Mouse (Mus musculus) G1E (cell line): Measurements from ENCODE around the gene Daxx. TPM values are rescaled to one million over a fixed set of nuclear protein-coding genes. Genes with fewer than 3 reads are reported as not detected.

ENCODE experiments used
- ATAC-seq: 2 replicates; pipeline ENCODE4 v1.8.0; 2016; ENCODE audit warnings: mild to moderate bottlenecking; ENCODE audit not compliant: insufficient number of reproducible peaks, poor library complexity, low FRiP score, severe bottlenecking; ENCODE audit errors: extremely low read depth
- DNase-seq: peaks from one replicate; pipeline ENCODE4 v3.0.0; 2012; ENCODE audit warnings: low spot score
- H3K27me3 ChIP-seq: 2 replicates; pipeline ENCODE4 v1.6.1; 2012; ENCODE audit warnings: mild to moderate bottlenecking, low read length, inconsistent platforms; ENCODE audit not compliant: insufficient read depth
- H3K36me3 ChIP-seq: replicated peaks from 2 replicates; pipeline ENCODE3; 2012; ENCODE audit warnings: mild to moderate bottlenecking, inconsistent platforms
- H3K4me1 ChIP-seq: 2 replicates; pipeline ENCODE4 v1.6.1; 2012; ENCODE audit warnings: low read depth, low read length, inconsistent platforms, mixed read lengths; ENCODE audit not compliant: insufficient read depth
- H3K4me3 ChIP-seq: 2 replicates; pipeline ENCODE4 v1.5.1; 2012; ENCODE audit warnings: low read depth, mild to moderate bottlenecking, inconsistent platforms, low read length, moderate library complexity, mixed read lengths
- H3K9me3 ChIP-seq: replicated peaks from 2 replicates; pipeline ENCODE4 v1.6.1; 2012; ENCODE audit warnings: inconsistent platforms
- CTCF ChIP-seq: IDR thresholded peaks from 2 replicates; pipeline ENCODE4 v1.5.1; 2012; ENCODE audit warnings: low read depth, low read length, inconsistent platforms, mixed read lengths
- GATA1 ChIP-seq: IDR thresholded peaks from 2 replicates; pipeline ENCODE4 v1.6.1; 2012; ENCODE audit warnings: borderline replicate concordance, low read length, inconsistent platforms, mixed read lengths
- GATA2 ChIP-seq: IDR thresholded peaks from 2 replicates; pipeline ENCODE4 v1.6.1; 2012; ENCODE audit warnings: low read depth, low read length, inconsistent platforms, borderline replicate concordance
- POLR2AphosphoS5 ChIP-seq: IDR thresholded peaks from 2 replicates; pipeline ENCODE4 v1.6.1; 2012; ENCODE audit warnings: low read depth, low read length, inconsistent platforms; ENCODE audit not compliant: insufficient replicate concordance
- TAL1 ChIP-seq: conservative IDR thresholded peaks from 2 replicates; pipeline ENCODE4 v1.6.1; 2012; ENCODE audit warnings: low read depth, low read length, inconsistent platforms, mixed read lengths
- polyA plus RNA-seq: library from polyadenylated mRNA; stranded (reverse); fragments of >175 nt; gene quantifications from 2 replicates; pipeline ENCODE4 v1.2.3, GENCODE M21; 2012
- total RNA-seq, 2 experiments: library from RNA; stranded (forward) in 1 of 2; stranded (reverse) in 1 of 2; fragments of 200-1000 nt in 1 of 2; fragments of >200 nt in 1 of 2; fragmentation: Nextera tagmentation in 1 of 2; gene quantifications; 2 replicates each; pipeline ENCODE4 v1.2.3; 2014 to 2017

The Daxx gene
- total and polyA plus RNA-seq, 3 experiments: 33.0 to 72.7 (median 67.4) TPM

DNA sequence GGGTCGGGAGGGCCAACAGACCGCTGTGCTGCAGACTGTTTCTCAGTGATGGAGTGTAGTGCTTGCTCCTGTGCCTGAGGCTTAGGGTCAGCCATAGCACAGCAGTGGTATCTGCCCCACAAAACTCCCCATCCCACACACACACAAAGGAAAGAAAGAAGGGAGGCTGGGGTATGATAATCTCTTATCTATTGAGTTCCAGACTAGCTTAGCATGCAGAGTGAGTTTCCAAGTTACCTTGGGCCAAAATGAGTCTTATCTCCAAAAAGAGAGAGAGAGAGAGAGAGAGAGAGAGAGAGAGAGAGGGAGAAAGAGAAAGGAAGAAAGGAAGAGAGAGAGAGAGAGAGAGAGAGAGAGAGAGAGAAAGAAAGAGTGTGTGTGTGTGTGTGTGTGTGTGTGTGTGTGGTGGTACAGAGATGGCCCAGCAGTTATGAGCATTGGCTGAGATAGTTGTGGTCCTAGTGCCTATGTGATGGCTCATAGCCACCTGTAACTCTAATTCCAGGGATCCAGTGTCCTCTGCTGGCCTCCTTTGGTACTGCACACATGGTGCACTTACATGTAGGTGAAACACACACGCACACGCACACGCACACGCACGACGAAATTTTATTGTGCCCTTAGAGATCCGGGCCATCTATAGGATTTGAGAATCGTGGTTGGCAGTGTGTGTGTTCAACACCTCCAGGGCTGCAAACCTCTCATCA, 15.5 kb downstream of the Daxx start:
- H3K4me1 ChIP-seq: peaks cover 74% of the 10 kb centered on the region
- DNase-seq: no peak
- H3K27me3 ChIP-seq: no peaks in the 10 kb centered on the region
- no peaks in the 10 kb centered on the region for H3K9me3 ChIP-seq
- peaks cover 67% of the 10 kb centered on the region for H3K36me3 ChIP-seq
- TF ChIP-seq POLR2AphosphoS5 (no peak), CTCF (peak; percentile 79), GATA2 (no peak)
- ATAC-seq: peak; percentile 32; the same call in 1 of the 2 replicates
- H3K4me3 ChIP-seq: peak overlapping the region; percentile 24; the same call in 1 of the 2 replicates

GRCm38 (mm10) chr17:33925406-33926116, 16.3 kb downstream of the Daxx start:
- 0 out of 2 replicates have a peak, but pooled peaks have one; percentile 2 for TF ChIP-seq CTCF
- TF ChIP-seq POLR2AphosphoS5: no peak
- Histone ChIP-seq H3K27me3 (no peaks in the 10 kb centered on the region), H3K4me3 (peak overlapping the region; percentile 45; the same call in 1 of the 2 replicates), H3K4me1 (peaks cover 69% of the 10 kb centered on the region), H3K9me3 (no peaks in the 10 kb centered on the region), H3K36me3 (peaks cover 67% of the 10 kb centered on the region)
- ATAC-seq (no peak), DNase-seq (no peak)

DNA sequence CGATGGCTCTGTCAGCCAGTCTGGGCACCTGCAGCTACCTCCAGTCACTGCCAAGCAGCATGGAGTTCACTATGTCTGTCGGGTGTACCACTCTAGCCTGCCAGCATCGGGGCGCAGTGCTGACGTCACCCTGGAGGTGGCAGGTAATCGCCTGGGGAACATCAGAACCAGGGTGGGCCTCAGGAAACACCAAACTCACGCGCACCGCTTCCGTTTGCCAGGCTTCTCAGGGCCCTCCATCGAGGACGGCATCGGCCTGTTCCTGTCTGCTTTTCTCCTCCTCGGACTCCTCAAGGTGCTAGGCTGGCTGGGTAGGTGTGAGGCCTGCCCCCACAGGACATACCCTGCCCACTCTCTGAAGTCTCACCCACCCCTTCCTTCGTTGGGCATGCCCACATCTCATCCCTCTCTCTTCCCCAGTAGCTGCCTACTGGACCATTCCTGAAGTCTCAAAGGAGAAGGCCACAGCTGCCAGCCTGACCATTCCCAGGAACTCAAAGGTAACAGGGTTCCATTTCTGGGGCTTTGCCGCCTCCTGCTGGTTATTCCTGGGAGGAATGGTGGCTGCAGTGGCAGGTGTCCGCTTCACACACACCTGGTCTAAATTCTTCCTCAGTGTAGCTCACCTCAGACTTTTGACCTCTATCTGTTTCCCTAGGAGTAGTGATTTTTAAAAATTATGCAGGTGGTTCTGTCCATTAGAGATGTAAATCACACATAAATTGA, 17.2 kb downstream of the Daxx start:
- Histone ChIP-seq H3K4me1 (peaks cover 69% of the 10 kb centered on the region), H3K36me3 (peaks cover 64% of the 10 kb centered on the region), H3K9me3 (no peaks in the 10 kb centered on the region), H3K4me3 (peak overlapping the region; percentile 21; the same call in 1 of the 2 replicates), H3K27me3 (no peaks in the 10 kb centered on the region)
- ATAC-seq (no peak), DNase-seq (no peak)
- TF ChIP-seq POLR2AphosphoS5: no peak
- no peak for TF ChIP-seq GATA1

GRCm38 (mm10) chr17:33928251-33928947, 19.2 kb downstream of the Daxx start:
- Histone ChIP-seq H3K4me1 (peaks cover 72% of the 10 kb centered on the region), H3K9me3 (no peaks in the 10 kb centered on the region), H3K36me3 (peaks cover 69% of the 10 kb centered on the region), H3K4me3 (peak overlapping the region; percentile 91), H3K27me3 (no peaks in the 10 kb centered on the region)
- no peak for ATAC-seq
- TF ChIP-seq POLR2AphosphoS5 (no peak), TAL1 (no peak), GATA2 (no peak), CTCF (no peak), GATA1 (no peak)
- DNase-seq: no peak

GRCm38 (mm10) chr17:33929371-33930279, 20.4 kb downstream of the Daxx start, which contains the start of gene Rgl2:
Rgl2 (plus strand) TSS chr17:33929543.
- ATAC-seq: peak; percentile 47
- peak within 1 kb of the TSS; percentile 91 for H3K4me3 ChIP-seq
- H3K4me1 ChIP-seq: peaks cover 73% of the 10 kb centered on the region
- DNase-seq: peak; percentile 89
- no peaks in the 10 kb centered on the region for H3K27me3 ChIP-seq
- peaks cover 71% of the 10 kb centered on the region for H3K36me3 ChIP-seq
- TF ChIP-seq TAL1 (no peak), POLR2AphosphoS5 (no peak), GATA1 (no peak), CTCF (no peak), GATA2 (no peak)
- no peaks in the 10 kb centered on the region for H3K9me3 ChIP-seq
